In the genomic region with DNA sequence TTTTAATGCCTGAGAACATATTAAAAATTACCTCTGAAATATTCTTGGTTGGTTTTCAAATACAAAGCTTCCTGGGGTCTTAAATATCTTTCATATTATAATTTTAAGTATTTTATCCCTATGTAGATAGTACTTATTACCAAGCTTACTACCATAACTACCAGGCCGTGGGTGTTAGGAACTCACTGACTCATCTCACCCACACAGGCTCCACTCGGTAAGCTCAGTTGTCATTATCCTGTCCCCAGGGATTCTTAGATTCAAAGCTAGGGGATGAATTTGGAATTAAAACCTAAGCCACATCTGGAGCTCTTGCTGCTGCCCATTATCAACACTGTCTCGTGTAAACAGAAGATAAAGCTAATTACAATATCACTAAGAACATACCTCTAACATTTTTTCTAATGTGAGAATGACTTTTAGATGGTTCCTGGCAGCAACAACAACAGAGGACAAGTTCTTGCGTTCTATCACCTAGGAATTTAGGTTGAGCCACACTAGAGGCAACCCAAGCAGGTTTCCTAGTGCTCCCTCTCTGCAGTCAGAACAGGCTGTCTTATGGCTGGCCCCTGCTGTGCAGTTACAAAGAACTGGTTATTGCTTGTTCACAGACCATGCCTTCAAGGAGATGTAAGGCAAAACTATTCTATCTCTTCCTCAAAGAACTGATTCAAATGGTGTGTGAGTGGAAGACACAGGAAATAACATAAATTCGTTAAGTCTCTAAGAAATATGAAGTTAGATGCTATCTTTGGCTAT, we compare ENCODE assay signal across 17 mouse cellular contexts.
DNase-seq lines count a peak whose midpoint lies in the region; ATAC-seq and TF ChIP-seq lines count a peak whose summit lies in the region.
"Had no signal": no experiment of that assay in that cellular context is flagged by ENCODE, and none has a peak within 500 bp of the region (broad histone marks: within the 10 kb centered on the region; RNA-seq: fewer than 3 reads in every experiment).

No protein-coding gene starts in this region.

- peak overlapping the region; percentile 78 for H3K27ac ChIP-seq in heart, adult 2 months
- H3K27ac ChIP-seq in left cerebral cortex, adult 2 months, result peak overlapping the region; percentile 84
- H3K27ac ChIP-seq in MEL (ENCODE audit: control insufficient read depth, low read depth, low read length), result no peak overlapping the region
- H3K27ac ChIP-seq: macrophage had no signal

- H3K36me3 ChIP-seq in heart, adult 2 months (ENCODE audit: control insufficient read depth, insufficient read depth, low read length), result peaks cover 26% of the 10 kb centered on the region
- H3K36me3 ChIP-seq in MEL (ENCODE audit: control insufficient read depth in 1 of 2, insufficient read depth in 2 of 2, low read length in 2 of 2), result peaks cover 0 to 4% of the 10 kb centered on the region in 2 experiments; a peak in 2 of 4 replicates

- H3K79me2 ChIP-seq in heart, adult 2 months (replicated peaks; ENCODE audit: control insufficient read depth, insufficient read depth, low read length), result peaks cover 2% of the 10 kb centered on the region; the same call in 1 of the 2 replicates
- H3K79me2 ChIP-seq in MEL (ENCODE audit: control insufficient read depth, insufficient read depth, low read length, poor library complexity), result no peaks in the 10 kb centered on the region

- H3K4me3 ChIP-seq in heart, adult 2 months, result no peak overlapping the region
- H3K4me3 ChIP-seq in left cerebral cortex, adult 2 months, result no peak overlapping the region
- no peak overlapping the region for H3K4me3 ChIP-seq in MEL (ENCODE audit: control insufficient read depth in 1 of 2, insufficient read depth in 1 of 2, low read depth in 2 of 2, low read length in 2 of 2)

- intact Hi-C loops in heart, adult 2 months (cut with DNase I), result no loop called here
- intact Hi-C loops in left cerebral cortex, adult 2 months (cut with DNase I), result no loop called here
- intact Hi-C loops in left cerebral cortex, postnatal 10 days (cut with DNase I), result no loop called here

- H3K9me3 ChIP-seq in MEL (replicated peaks; ENCODE audit: insufficient read depth, low read length), result no peaks in the 10 kb centered on the region

- peaks cover 17% of the 10 kb centered on the region for H3K4me1 ChIP-seq in heart, adult 2 months (ENCODE audit: control insufficient read depth, insufficient read depth, low read length)
- H3K4me1 ChIP-seq in MEL (ENCODE audit: control insufficient read depth in 1 of 2, insufficient read depth in 2 of 2, low read length in 2 of 2), result peaks cover 0 to 2% of the 10 kb centered on the region in 2 experiments; a peak in 1 of 4 replicates

- no peak for TF ChIP-seq EP300 in heart, adult 2 months (IDR thresholded peaks at IDR 0.05; ENCODE audit: insufficient read depth, low read depth, low read length)
- TF ChIP-seq EP300 in MEL (IDR thresholded peaks at IDR 0.05; ENCODE audit: low read depth in 1 of 2, low read length in 2 of 2), result no peak

- H3K9ac ChIP-seq in heart, adult 2 months (ENCODE audit: low read depth, low read length), result no peak overlapping the region
- H3K9ac ChIP-seq in MEL (ENCODE audit: control insufficient read depth, low read depth, low read length, poor library complexity, severe bottlenecking), result no peak overlapping the region

- DNase-seq in heart, adult 2 months, result no peak
- no peak for DNase-seq in heart, adult 9 months (ENCODE audit: low spot score in 2 of 2)
- no peak for DNase-seq in left cerebral cortex, adult 2 months (ENCODE audit: extremely low spot score in 1 of 2, low spot score in 2 of 2)
- DNase-seq in left cerebral cortex, postnatal 10 days (ENCODE audit: extremely low spot score in 1 of 2, low spot score in 2 of 2), result no peak
- DNase-seq in MEL (ENCODE audit: low read depth, low spot score), result peak; percentile 14
- DNase-seq in cerebellum, postnatal 14 days, result no peak
- DNase-seq in kidney, postnatal 36 days, result no peak
- DNase-seq: adrenal gland, postnatal 14 days; cerebellum, postnatal 25 days; gastrocnemius, postnatal 36 days; heart, postnatal 14 days; kidney, adult 11 months; lung, adult 2 months; thymus, adult 18-20 months had no signal

- TF ChIP-seq RAD21 in MEL (IDR thresholded peaks at IDR 0.05; ENCODE audit: low read depth, low read length), result no peak

- TF ChIP-seq CTCF in heart, adult 2 months (IDR thresholded peaks at IDR 0.05), result no peak
- TF ChIP-seq CTCF in left cerebral cortex, adult 2 months (IDR thresholded peaks at IDR 0.05), result no peak; the same call in 1 of the 2 replicates
- TF ChIP-seq CTCF in MEL (IDR thresholded peaks at IDR 0.05 in 2 of 3, conservative IDR thresholded peaks at IDR 0.05 in 1 of 3; ENCODE audit: control insufficient read depth in 1 of 3, insufficient read depth in 1 of 3, low read depth in 2 of 3, low read length in 3 of 3, poor library complexity in 1 of 3, severe bottlenecking in 1 of 3), result no peak

- WGBS in heart, adult 2 months, result 36% methylated on average over 5 of the region's 5 CpGs

- ATAC-seq in erythroblast, adult 5-6 weeks (replicated peaks; ENCODE audit: low FRiP score, poor library complexity, severe bottlenecking), result 0 out of 2 replicates have a peak, but pooled peaks have one; percentile 21
- ATAC-seq: hindbrain, embryonic 16.5 days had no signal

- H3K27me3 ChIP-seq in heart, adult 2 months (ENCODE audit: control insufficient read depth, insufficient read depth, low read length), result no peaks in the 10 kb centered on the region
- H3K27me3 ChIP-seq in MEL (ENCODE audit: control insufficient read depth in 1 of 2, insufficient read depth in 2 of 2, low read length in 2 of 2), result no peaks in the 10 kb centered on the region

- TF ChIP-seq POLR2A in heart, adult 2 months (IDR thresholded peaks at IDR 0.05; ENCODE audit: insufficient read depth, low read depth, low read length), result no peak
- no peak for TF ChIP-seq POLR2A in MEL (IDR thresholded peaks at IDR 0.05; ENCODE audit: control insufficient read depth in 1 of 2, insufficient read depth in 1 of 2, low read depth in 1 of 2, low read length in 2 of 2, poor library complexity in 1 of 2)

TF ChIP-seq in MEL, 35 proteins besides CTCF, POLR2A, EP300 and RAD21:
- TF ChIP-seq E2F4 (IDR thresholded peaks at IDR 0.05; ENCODE audit: borderline replicate concordance, low read depth, low read length) (no peak), KAT2A (conservative IDR thresholded peaks at IDR 0.05; ENCODE audit: low read depth, low read length) (no peak), BHLHE40 (IDR thresholded peaks at IDR 0.05; ENCODE audit: borderline replicate concordance, low read depth, low read length) (no peak), NELFE (IDR thresholded peaks at IDR 0.05; ENCODE audit: low read depth, low read length) (no peak), USF1 (IDR thresholded peaks at IDR 0.05; ENCODE audit: low read depth, low read length) (no peak), RCOR1 (IDR thresholded peaks at IDR 0.05; ENCODE audit: low read depth, low read length) (no peak), SIN3A (IDR thresholded peaks at IDR 0.05; ENCODE audit: low read length) (no peak), POLR2AphosphoS5 (IDR thresholded peaks at IDR 0.05; ENCODE audit: borderline replicate concordance, low read depth, low read length) (no peak), SMC3 (IDR thresholded peaks at IDR 0.05; ENCODE audit: low read depth, low read length) (no peak), MAZ (IDR thresholded peaks at IDR 0.05; ENCODE audit: low read depth, low read length) (no peak), MAFK (IDR thresholded peaks at IDR 0.05; ENCODE audit: borderline replicate concordance, low read depth, low read length) (no peak), USF2 (IDR thresholded peaks at IDR 0.05; ENCODE audit: borderline replicate concordance in 1 of 2, insufficient read depth in 1 of 2, low read depth in 1 of 2, low read length in 2 of 2) (no peak)
